Mouse (Mus musculus) lung, embryonic 16.5 days (tissue): ENCODE data around the gene Wdr44. TPM values are rescaled to one million over a fixed set of nuclear protein-coding genes. Genes with fewer than 3 reads are reported as not detected.
A peak's percentile ranks its signal among the peaks of the same experiment; 100 is the strongest.
"Not testable (repeated sequence)": the region's sequence is repeated elsewhere in the genome, so short reads cannot be mapped to it uniquely, and the experiment has no call there.

ENCODE experiments used
- ATAC-seq: fragments of 200-750 bp; cut with Nextera tagmentation; 2 replicates; pipeline ENCODE4 v1.8.0; 2017; ENCODE audit warnings: low read depth, mild to moderate bottlenecking, moderate library complexity
- H3K27ac ChIP-seq: fragments of 300-500 bp; sonication (generic); 2 replicates; pipeline ENCODE4 v1.5.1; 2014; ENCODE audit warnings: mild to moderate bottlenecking, control low read depth, low read length
- H3K27me3 ChIP-seq: fragments of 300-500 bp; sonication (generic); 2 replicates; pipeline ENCODE4 v1.6.1; 2014; ENCODE audit warnings: low read depth, low read length, mixed read lengths; ENCODE audit not compliant: control insufficient read depth, insufficient read depth
- H3K36me3 ChIP-seq: fragments of 300-500 bp; sonication (generic); 2 replicates; pipeline ENCODE4 v1.6.1; 2014; ENCODE audit warnings: low read length; ENCODE audit not compliant: control insufficient read depth, insufficient read depth
- H3K4me1 ChIP-seq: fragments of 300-500 bp; sonication (generic); replicated peaks from 2 replicates; pipeline ENCODE4 v1.6.1; 2014; ENCODE audit warnings: low read length, mixed read lengths; ENCODE audit not compliant: control insufficient read depth, insufficient read depth
- H3K4me2 ChIP-seq: fragments of 300-500 bp; sonication (generic); 2 replicates; pipeline ENCODE4 v1.6.1; 2014; ENCODE audit warnings: low read depth, low read length, control low read depth
- H3K4me3 ChIP-seq: fragments of 300-500 bp; sonication (generic); 2 replicates; pipeline ENCODE4 v1.5.1; 2014; ENCODE audit warnings: mild to moderate bottlenecking, low read length, control low read depth
- H3K9ac ChIP-seq: fragments of 300-500 bp; sonication (generic); 2 replicates; pipeline ENCODE4 v1.6.1; 2014; ENCODE audit warnings: low read length, control low read depth
- H3K9me3 ChIP-seq: fragments of 300-500 bp; sonication (generic); 2 replicates; pipeline ENCODE4 v1.6.1; 2016; ENCODE audit warnings: low read length; ENCODE audit not compliant: control insufficient read depth
- WGBS: fragments of 180-500 bp; shearing (Covaris S2); extraction: QIAGEN DNeasy Blood & Tissue Kit; methylation state at CpG from one replicate; pipeline ENCODE4 v1.1.7; 2014; 5-methylcytosine and 5-hydroxymethylcytosine counted together
- polyA plus RNA-seq: library from polyadenylated mRNA; unstranded; fragments of >200 nt; fragmentation: Nextera tagmentation; extraction: Ambion mirVana; gene quantifications from 2 replicates; pipeline ENCODE4 v1.2.1, GENCODE M21; 2015

Wdr44 gene
- polyA plus RNA-seq, 1 experiment from 2014 or later: 6.8 TPM

- not testable (repeated sequence) for H3K36me3 ChIP-seq, H3K4me1 ChIP-seq, H3K27me3 ChIP-seq, H3K4me2 ChIP-seq, H3K9me3 ChIP-seq, H3K9ac ChIP-seq, ATAC-seq, H3K4me3 ChIP-seq, H3K27ac ChIP-seq
- WGBS: 75% methylated on average over 1 of the region's 1 CpGs
Measured at GRCm38 (mm10) chrX:23813287-23813686, 120.4 kb downstream of the Wdr44 start.

DNA sequence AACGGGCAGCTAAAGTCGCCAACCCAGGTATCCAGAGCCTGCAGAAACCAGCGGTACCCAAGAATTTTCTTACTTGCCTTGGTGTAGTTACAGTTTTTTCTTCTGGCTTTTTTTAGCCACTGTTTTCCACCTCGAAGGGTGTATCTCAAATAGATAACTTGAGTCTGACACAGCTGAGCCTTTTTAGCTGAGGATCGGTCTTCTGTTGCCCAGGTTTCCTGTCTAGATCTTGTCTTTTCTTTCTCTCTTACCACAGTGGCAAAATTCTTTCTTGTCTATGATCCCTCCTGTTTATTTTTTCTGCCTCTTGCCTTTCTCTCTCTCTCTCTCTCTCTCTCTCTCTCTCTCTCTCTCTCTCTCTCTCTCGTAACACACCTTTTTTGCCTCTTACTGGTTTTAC is 130.0 kb downstream of the Wdr44 start:
- WGBS: 77% methylated on average over 6 of the region's 6 CpGs
- ATAC-seq: not testable (repeated sequence)

DNA sequence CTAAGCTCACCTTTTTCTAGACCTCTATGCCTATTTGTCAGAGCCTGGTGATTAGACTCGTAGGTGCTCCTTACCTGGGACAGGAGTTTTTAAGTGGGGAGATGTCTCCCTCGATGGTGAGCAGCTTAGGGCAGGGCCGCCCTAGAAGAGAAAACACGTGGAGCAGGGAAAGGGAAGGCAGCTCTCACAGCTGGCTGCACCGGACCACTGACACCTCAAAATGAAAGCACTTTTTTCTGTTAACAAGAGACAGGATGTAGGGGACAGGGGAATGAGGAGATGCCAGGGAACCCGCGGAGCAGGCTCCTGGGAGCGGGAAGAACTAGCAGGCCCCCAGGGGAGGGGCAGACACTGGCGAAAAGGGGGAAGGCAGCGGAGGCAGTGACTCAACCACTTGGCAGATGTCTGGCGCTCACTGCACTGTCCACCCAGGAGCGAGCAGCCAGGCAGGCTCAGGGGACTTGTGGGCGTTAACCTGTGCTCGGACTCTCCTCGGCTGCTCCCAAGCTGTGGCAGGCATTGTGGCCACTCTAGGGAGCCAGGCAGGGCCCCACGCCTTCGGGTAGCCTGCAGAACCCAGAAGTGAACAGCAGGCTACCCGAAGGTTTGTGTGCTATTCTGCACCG is 130.7 kb downstream of the Wdr44 start:
- peak; percentile 49 for ATAC-seq
- H3K4me1 ChIP-seq: no peaks in the 10 kb centered on the region
- no peak overlapping the region for H3K9ac ChIP-seq
- peak overlapping the region; percentile 20 for H3K4me3 ChIP-seq
- 45% methylated on average over 18 of the region's 19 CpGs for WGBS
- H3K36me3 ChIP-seq: no peaks in the 10 kb centered on the region
- no peaks in the 10 kb centered on the region for H3K9me3 ChIP-seq
- H3K27me3 ChIP-seq: no peaks in the 10 kb centered on the region
- H3K27ac ChIP-seq: no peak overlapping the region
- peak overlapping the region; percentile 35 for H3K4me2 ChIP-seq

More for the DNA sequence above, 130.0 kb downstream of the Wdr44 start:
- not testable (repeated sequence) for H3K4me3 ChIP-seq, H3K27me3 ChIP-seq, H3K9ac ChIP-seq, H3K4me2 ChIP-seq, H3K4me1 ChIP-seq, H3K27ac ChIP-seq, H3K9me3 ChIP-seq, H3K36me3 ChIP-seq

GRCm38 (mm10) chrX:23833784-23834183 is 140.9 kb downstream of the Wdr44 start:
- not testable (repeated sequence) for H3K4me2 ChIP-seq, H3K27ac ChIP-seq, H3K4me3 ChIP-seq, H3K4me1 ChIP-seq, H3K9me3 ChIP-seq, H3K9ac ChIP-seq, H3K27me3 ChIP-seq, ATAC-seq, H3K36me3 ChIP-seq
- WGBS: 86% methylated on average over 11 of the region's 11 CpGs

DNA sequence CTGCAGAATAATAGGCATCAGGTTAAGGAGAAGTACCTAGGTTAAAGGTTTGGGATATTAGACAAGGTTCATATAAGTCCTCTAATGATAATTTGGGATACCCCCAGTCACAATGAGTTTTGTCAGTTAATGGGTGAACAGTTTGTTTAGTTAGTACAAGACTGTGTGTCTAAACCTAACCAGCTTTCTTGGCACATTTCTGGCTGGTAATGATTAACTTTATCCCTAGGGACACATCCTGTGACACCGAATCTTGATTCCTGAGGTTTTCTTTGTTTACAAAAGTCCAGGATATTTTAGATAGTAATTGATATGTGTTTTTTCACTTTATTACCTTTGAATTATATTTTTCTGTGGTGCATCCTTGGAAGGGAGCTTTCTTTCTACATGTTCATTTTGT is 148.1 kb downstream of the Wdr44 start:
- H3K4me3 ChIP-seq: no peak overlapping the region
- no peaks in the 10 kb centered on the region for H3K9me3 ChIP-seq
- H3K4me2 ChIP-seq: no peak overlapping the region
- H3K36me3 ChIP-seq: no peaks in the 10 kb centered on the region
- no peaks in the 10 kb centered on the region for H3K27me3 ChIP-seq
- no peak for ATAC-seq
- no peaks in the 10 kb centered on the region for H3K4me1 ChIP-seq
- H3K9ac ChIP-seq: no peak overlapping the region
- WGBS: 67% methylated on average over 1 of the region's 1 CpGs
- H3K27ac ChIP-seq: no peak overlapping the region

Other genes with a start within 250 kb of the Wdr44 start
- not detected in 2 replicates for gene Gm4907, start 189.5 kb downstream of the Wdr44 start, polyA plus RNA-seq